Mouse (Mus musculus): Measurements from ENCODE around the gene Mtch1. TPM values are rescaled to one million over a fixed set of nuclear protein-coding genes. Genes with fewer than 3 reads are reported as not detected.

Gene Mtch1
- polyA plus RNA-seq, 2 experiments = 54.3 to 61.1 TPM

- 67% methylated on average over 21 of the region's 21 CpGs for WGBS (ENCODE audit: insufficient replicate concordance)
- no peaks in the 10 kb centered on the region for H3K27me3 ChIP-seq (ENCODE audit: control insufficient read depth, insufficient read depth, low read length)
- TF ChIP-seq CTCF (IDR thresholded peaks at IDR 0.05; ENCODE audit: low read depth) (no peak), EP300 (IDR thresholded peaks at IDR 0.05; ENCODE audit: low read depth) (no peak)
- no peaks in the 10 kb centered on the region for H3K4me1 ChIP-seq (replicated peaks; ENCODE audit: control insufficient read depth in 2 of 2, insufficient read depth in 2 of 2, low read length in 1 of 2)
- H3K36me3 ChIP-seq (replicated peaks; ENCODE audit: control insufficient read depth, insufficient read depth, low read depth) = no peaks in the 10 kb centered on the region
- no peak overlapping the region for H3K4me3 ChIP-seq (ENCODE audit: insufficient read depth in 1 of 2, low read depth in 2 of 2, low read length in 2 of 2)
- DNase-seq (ENCODE audit: low read depth in 3 of 3, low spot score in 3 of 3) (no peak), ATAC-seq (ENCODE audit: insufficient read depth) (no peak)
- H3K9me3 ChIP-seq (ENCODE audit: control insufficient read depth, low read length) = peaks cover 2% of the 10 kb centered on the region; the same call in 1 of the 2 replicates
- H3K4me2 ChIP-seq (ENCODE audit: low read depth) = no peak overlapping the region
- H3K9ac ChIP-seq (replicated peaks) = no peak overlapping the region
- H3K27ac ChIP-seq = no peak overlapping the region
These were observed 37.6 kb downstream of the Mtch1 start for GRCm38 (mm10) chr17:29310056-29310623.

- Histone ChIP-seq H3K9me3 (ENCODE audit: control insufficient read depth, low read length) (no peaks in the 10 kb centered on the region), H3K4me2 (ENCODE audit: low read depth) (no peak overlapping the region)
These were observed 41.9 kb downstream of the Mtch1 start for GRCm38 (mm10) chr17:29305871-29306270.

GRCm38 (mm10) chr17:29305058-29305806 is 42.5 kb downstream of the Mtch1 start:
- 25% methylated on average over 15 of the region's 15 CpGs for WGBS (ENCODE audit: insufficient replicate concordance)
- DNase-seq (ENCODE audit: low read depth in 3 of 3, low spot score in 3 of 3) (no peak), ATAC-seq (ENCODE audit: insufficient read depth) (no peak)
- Histone ChIP-seq H3K36me3 (replicated peaks; ENCODE audit: control insufficient read depth, insufficient read depth, low read depth) (peaks cover 3% of the 10 kb centered on the region), H3K4me2 (ENCODE audit: low read depth) (no peak overlapping the region), H3K4me1 (replicated peaks; ENCODE audit: control insufficient read depth in 2 of 2, insufficient read depth in 2 of 2, low read length in 1 of 2) (0 out of 4 replicates have a peak, but pooled peaks cover 0 to 3% of the 10 kb centered on the region in 2 experiments), H3K27ac (no peak overlapping the region), H3K9me3 (ENCODE audit: control insufficient read depth, low read length) (no peaks in the 10 kb centered on the region), H3K27me3 (ENCODE audit: control insufficient read depth, insufficient read depth, low read length) (no peaks in the 10 kb centered on the region), H3K4me3 (ENCODE audit: insufficient read depth in 1 of 2, low read depth in 2 of 2, low read length in 2 of 2) (no peak overlapping the region), H3K9ac (replicated peaks) (no peak overlapping the region)
- TF ChIP-seq EP300 (IDR thresholded peaks at IDR 0.05; ENCODE audit: low read depth) = no peak
- TF ChIP-seq CTCF (IDR thresholded peaks at IDR 0.05; ENCODE audit: low read depth) = no peak

More at GRCm38 (mm10) chr17:29305871-29306270, 41.9 kb downstream of the Mtch1 start:
- Histone ChIP-seq H3K4me3 (ENCODE audit: insufficient read depth in 1 of 2, low read depth in 2 of 2, low read length in 2 of 2) (no peak overlapping the region), H3K36me3 (replicated peaks; ENCODE audit: control insufficient read depth, insufficient read depth, low read depth) (peaks cover under 1% of the 10 kb centered on the region), H3K4me1 (replicated peaks; ENCODE audit: control insufficient read depth in 2 of 2, insufficient read depth in 2 of 2, low read length in 1 of 2) (0 out of 4 replicates have a peak, but pooled peaks cover 0 to 3% of the 10 kb centered on the region in 2 experiments), H3K27me3 (ENCODE audit: control insufficient read depth, insufficient read depth, low read length) (no peaks in the 10 kb centered on the region), H3K27ac (no peak overlapping the region), H3K9ac (replicated peaks) (no peak overlapping the region)
- TF ChIP-seq EP300 (IDR thresholded peaks at IDR 0.05; ENCODE audit: low read depth) = no peak
- 30% methylated on average over 7 of the region's 7 CpGs for whole genome bisulfite sequencing (ENCODE audit: insufficient replicate concordance)
- DNase-seq (ENCODE audit: low read depth in 3 of 3, low spot score in 3 of 3) (no peak), ATAC-seq (ENCODE audit: insufficient read depth) (no peak)

GRCm38 (mm10) chr17:29304376-29305057 is 43.2 kb downstream of the Mtch1 start:
- H3K4me3 ChIP-seq (ENCODE audit: insufficient read depth in 1 of 2, low read depth in 2 of 2, low read length in 2 of 2) = no peak overlapping the region

GRCm38 (mm10) chr17:29303856-29304255 is 43.9 kb downstream of the Mtch1 start:
- H3K27me3 ChIP-seq (ENCODE audit: control insufficient read depth, insufficient read depth, low read length) = no peaks in the 10 kb centered on the region
- peaks cover 3% of the 10 kb centered on the region for H3K36me3 ChIP-seq (replicated peaks; ENCODE audit: control insufficient read depth, insufficient read depth, low read depth)
- DNase-seq (ENCODE audit: low read depth in 3 of 3, low spot score in 3 of 3) = no peak
- no peak overlapping the region for H3K4me2 ChIP-seq (ENCODE audit: low read depth)
- TF ChIP-seq EP300 (IDR thresholded peaks at IDR 0.05; ENCODE audit: low read depth) = no peak
- H3K27ac ChIP-seq = no peak overlapping the region
- H3K9ac ChIP-seq (replicated peaks) = no peak overlapping the region
- 0 out of 4 replicates have a peak, but pooled peaks cover 0 to 3% of the 10 kb centered on the region in 2 experiments for H3K4me1 ChIP-seq (replicated peaks; ENCODE audit: control insufficient read depth in 2 of 2, insufficient read depth in 2 of 2, low read length in 1 of 2)
- H3K9me3 ChIP-seq (ENCODE audit: control insufficient read depth, low read length) = no peaks in the 10 kb centered on the region
- WGBS (ENCODE audit: insufficient replicate concordance) = 44% methylated on average over 3 of the region's 3 CpGs
- H3K4me3 ChIP-seq (ENCODE audit: insufficient read depth in 1 of 2, low read depth in 2 of 2, low read length in 2 of 2) = no peak overlapping the region
- no peak for ATAC-seq (ENCODE audit: insufficient read depth)

More at GRCm38 (mm10) chr17:29304376-29305057, 43.2 kb downstream of the Mtch1 start:
- no peak overlapping the region for H3K4me2 ChIP-seq (ENCODE audit: low read depth)
- H3K9me3 ChIP-seq (ENCODE audit: control insufficient read depth, low read length) = no peaks in the 10 kb centered on the region
- DNase-seq (ENCODE audit: low read depth in 3 of 3, low spot score in 3 of 3) = no peak
- no peak for TF ChIP-seq EP300 (IDR thresholded peaks at IDR 0.05; ENCODE audit: low read depth)
- no peak for TF ChIP-seq CTCF (IDR thresholded peaks at IDR 0.05; ENCODE audit: low read depth)
- H3K4me1 ChIP-seq (replicated peaks; ENCODE audit: control insufficient read depth in 2 of 2, insufficient read depth in 2 of 2, low read length in 1 of 2) = 0 out of 4 replicates have a peak, but pooled peaks cover 0 to 3% of the 10 kb centered on the region in 2 experiments
- no peaks in the 10 kb centered on the region for H3K27me3 ChIP-seq (ENCODE audit: control insufficient read depth, insufficient read depth, low read length)
- no peak overlapping the region for H3K27ac ChIP-seq
- 12% methylated on average over 13 of the region's 13 CpGs for WGBS (ENCODE audit: insufficient replicate concordance)
- H3K36me3 ChIP-seq (replicated peaks; ENCODE audit: control insufficient read depth, insufficient read depth, low read depth) = peaks cover 3% of the 10 kb centered on the region
- ATAC-seq (ENCODE audit: insufficient read depth) = no peak
- H3K9ac ChIP-seq (replicated peaks) = no peak overlapping the region

Measured in liver, embryonic 14.5 days (tissue).